Mouse (Mus musculus) olfactory bulb, adult 2 months (tissue): Measurements from ENCODE around the gene Capn5.

Experiments used
- CTCF ChIP-seq: fragments of 200-500 bp; IDR thresholded peaks from 2 replicates; pipeline ENCODE4 v1.5.1; 2012; ENCODE audit warnings: low read depth, mild to moderate bottlenecking, low read length, moderate library complexity; ENCODE audit not compliant: insufficient read depth
- POLR2A ChIP-seq: fragments of 200-500 bp; IDR thresholded peaks from 2 replicates; pipeline ENCODE4 v1.6.1; 2012; ENCODE audit warnings: mild to moderate bottlenecking, low read depth, low read length, moderate library complexity; ENCODE audit not compliant: insufficient read depth

DNA sequence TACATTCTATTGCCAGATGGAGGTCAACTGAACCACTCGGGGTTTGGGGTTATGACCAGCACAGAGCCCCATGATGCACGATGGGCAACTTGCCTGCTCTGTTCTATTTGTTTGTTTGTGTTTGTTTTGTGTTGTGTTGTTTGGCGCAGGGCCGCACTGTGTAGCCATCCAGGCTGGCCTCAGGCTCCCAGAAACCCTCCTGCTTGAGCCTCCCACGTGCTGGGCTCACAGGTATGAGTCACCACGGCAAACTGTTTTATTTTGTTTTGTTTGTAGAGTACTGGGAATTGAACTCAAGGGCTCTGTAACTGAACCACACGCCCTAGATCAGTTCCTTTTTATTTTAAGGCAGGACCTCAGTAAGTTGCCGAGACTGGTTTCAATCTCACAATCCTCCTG, 31.6 kb downstream of the Capn5 start:
- TF ChIP-seq POLR2A (no peak), CTCF (no peak)
